Mouse (Mus musculus) midbrain, postnatal 0 days (tissue): ENCODE data around the gene Akap13. TPM values are rescaled to one million over a fixed set of nuclear protein-coding genes. Genes with fewer than 3 reads are reported as not detected.

ENCODE experiments used
- ATAC-seq: fragments of 200-750 bp; cut with Nextera tagmentation; 2 replicates; pipeline ENCODE4 v1.8.0; 2017; ENCODE audit warnings: moderate number of reproducible peaks, mild to moderate bottlenecking, moderate TSS enrichment, moderate library complexity; ENCODE audit not compliant: low FRiP score
- DNase-seq: peaks from one replicate; pipeline ENCODE4 v3.0.0-alpha.2; 2015; ENCODE audit warnings: low spot score
- H3K27ac ChIP-seq: fragments of 300-500 bp; sonication (generic); 2 replicates; pipeline ENCODE4 v1.5.1; 2014; ENCODE audit warnings: low read depth, mild to moderate bottlenecking, low read length, mixed read lengths
- H3K27me3 ChIP-seq: fragments of 300-500 bp; sonication (generic); 2 replicates; pipeline ENCODE4 v1.6.1; 2014; ENCODE audit warnings: low read length, control low read depth, mixed read lengths; ENCODE audit not compliant: insufficient read depth
- H3K36me3 ChIP-seq: fragments of 300-500 bp; sonication (generic); 2 replicates; pipeline ENCODE4 v1.6.1; 2014; ENCODE audit warnings: low read length, control low read depth, mixed read lengths; ENCODE audit not compliant: insufficient read depth
- H3K4me1 ChIP-seq: fragments of 300-500 bp; sonication (generic); 2 replicates; pipeline ENCODE4 v1.6.1; 2014; ENCODE audit warnings: mild to moderate bottlenecking, control low read depth, antibody characterized with exemption, low read length, mixed read lengths; ENCODE audit not compliant: insufficient read depth
- H3K4me2 ChIP-seq: fragments of 300-500 bp; sonication (generic); 2 replicates; pipeline ENCODE4 v1.6.1; 2014; ENCODE audit warnings: low read depth, mild to moderate bottlenecking, low read length, mixed read lengths; ENCODE audit not compliant: poor library complexity, severe bottlenecking
- H3K4me3 ChIP-seq: fragments of 300-500 bp; sonication (generic); 2 replicates; pipeline ENCODE4 v1.5.1; 2014; ENCODE audit warnings: low read depth, mild to moderate bottlenecking, low read length, moderate library complexity
- H3K9ac ChIP-seq: fragments of 300-500 bp; sonication (generic); replicated peaks from 2 replicates; pipeline ENCODE4 v1.6.1; 2014; ENCODE audit warnings: mild to moderate bottlenecking, low read length, moderate library complexity, mixed read lengths; ENCODE audit not compliant: poor library complexity, severe bottlenecking
- H3K9me3 ChIP-seq: fragments of 300-500 bp; sonication (generic); 2 replicates; pipeline ENCODE4 v1.6.1; 2016; ENCODE audit warnings: low read length, control low read depth
- CTCF ChIP-seq: IDR thresholded peaks from 2 replicates; pipeline ENCODE4 v1.5.1; 2016; ENCODE audit warnings: antibody characterized with exemption, mild to moderate bottlenecking
- WGBS: fragments of 180-500 bp; shearing (Covaris S2); extraction: QIAGEN DNeasy Blood & Tissue Kit; methylation state at CpG from one replicate; pipeline ENCODE4 v1.1.7; 2014; 5-methylcytosine and 5-hydroxymethylcytosine counted together
- polyA plus RNA-seq: library from polyadenylated mRNA; unstranded; fragments of >200 nt; fragmentation: Nextera tagmentation; extraction: Ambion mirVana; gene quantifications from 2 replicates; pipeline ENCODE4 v1.2.1, GENCODE M21; 2015
- total RNA-seq: library from RNA; depleted of rRNA; stranded (reverse); fragments of >200 nt; gene quantifications from 2 replicates; pipeline ENCODE4 v1.2.3, GENCODE M21; 2014

Gene Akap13
- total and polyA plus RNA-seq, 2 experiments from 2014 or later: 11.7 to 24.6 TPM

DNA sequence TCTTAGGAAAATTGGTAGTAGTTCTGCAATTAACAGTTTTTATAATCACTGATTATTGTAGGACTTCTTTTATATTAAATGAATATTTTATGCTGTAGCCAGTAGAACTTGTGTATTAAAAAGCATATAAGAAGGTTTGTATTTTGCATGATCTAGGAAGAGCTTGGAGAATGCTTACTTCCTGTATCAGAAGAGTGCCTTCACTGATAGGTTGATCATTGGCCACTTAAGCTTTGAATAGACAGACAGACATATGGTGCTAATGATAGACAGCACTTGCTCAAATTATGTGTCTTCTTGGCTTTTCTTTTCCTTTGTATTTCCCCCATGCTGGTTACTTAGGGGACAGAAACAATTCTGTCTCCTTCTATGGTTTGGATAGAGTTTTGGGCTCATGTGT, 139.9 kb downstream of the Akap13 start:
- Histone ChIP-seq H3K4me3 (no peak overlapping the region), H3K4me1 (no peaks in the 10 kb centered on the region), H3K27me3 (no peaks in the 10 kb centered on the region), H3K9me3 (no peaks in the 10 kb centered on the region), H3K9ac (no peak overlapping the region), H3K4me2 (no peak overlapping the region), H3K27ac (no peak overlapping the region), H3K36me3 (no peaks in the 10 kb centered on the region)
- TF ChIP-seq CTCF: no peak
- ATAC-seq: no peak
- no peak for DNase-seq

DNA sequence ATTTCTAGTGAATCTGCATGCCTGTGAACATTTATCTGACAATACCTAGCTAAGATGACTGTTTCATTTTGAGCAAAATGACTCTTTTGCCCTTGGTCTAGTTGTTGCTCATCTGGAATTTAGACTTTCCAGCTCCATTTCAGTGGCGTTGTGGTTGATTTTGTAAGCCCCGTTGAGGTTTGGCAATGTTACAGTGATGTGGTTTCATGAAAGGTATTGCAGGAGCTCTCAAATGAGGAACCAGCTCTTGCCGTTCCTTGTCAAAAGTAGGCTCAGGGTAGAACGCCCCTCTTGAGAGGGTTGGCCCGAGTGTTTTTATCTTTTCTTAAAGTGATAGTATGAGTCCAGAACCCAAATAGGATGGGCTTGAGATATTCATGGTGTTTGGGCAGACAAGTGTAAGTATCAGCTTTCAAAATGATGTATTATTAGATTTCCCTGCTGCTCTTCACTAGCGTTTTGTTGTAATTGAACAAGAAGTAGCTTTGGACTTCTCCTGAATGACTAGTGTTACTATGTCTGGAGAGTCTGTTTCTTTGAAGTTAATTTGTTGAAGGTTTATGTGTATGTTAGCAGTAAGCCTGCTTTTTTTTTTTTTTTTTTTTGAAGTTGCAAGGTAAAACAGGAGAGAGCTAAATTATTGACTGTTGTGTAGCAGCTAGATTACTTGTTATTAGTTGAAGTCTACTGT, 140.9 kb downstream of the Akap13 start:
- Histone ChIP-seq H3K9ac (no peak overlapping the region), H3K4me3 (no peak overlapping the region), H3K27ac (no peak overlapping the region), H3K4me1 (no peaks in the 10 kb centered on the region), H3K9me3 (no peaks in the 10 kb centered on the region), H3K4me2 (no peak overlapping the region), H3K27me3 (no peaks in the 10 kb centered on the region), H3K36me3 (no peaks in the 10 kb centered on the region)
- ATAC-seq: no peak
- DNase-seq: no peak
- 85% methylated on average over 6 of the region's 6 CpGs for WGBS
- no peak for TF ChIP-seq CTCF

GRCm38 (mm10) chr7:75597840-75598239, 142.5 kb downstream of the Akap13 start:
- DNase-seq (no peak), ATAC-seq (no peak)
- no peak for TF ChIP-seq CTCF
- Histone ChIP-seq H3K9ac (no peak overlapping the region), H3K4me1 (no peaks in the 10 kb centered on the region), H3K27ac (no peak overlapping the region), H3K4me3 (no peak overlapping the region), H3K36me3 (no peaks in the 10 kb centered on the region), H3K4me2 (no peak overlapping the region), H3K27me3 (no peaks in the 10 kb centered on the region), H3K9me3 (no peaks in the 10 kb centered on the region)
- 89% methylated on average over 2 of the region's 2 CpGs for WGBS

- Histone ChIP-seq H3K4me1 (no peaks in the 10 kb centered on the region), H3K4me2 (no peak overlapping the region), H3K27me3 (no peaks in the 10 kb centered on the region), H3K27ac (no peak overlapping the region), H3K9ac (no peak overlapping the region), H3K4me3 (no peak overlapping the region), H3K36me3 (no peaks in the 10 kb centered on the region), H3K9me3 (no peaks in the 10 kb centered on the region)
- WGBS: 94% methylated on average over 6 of the region's 6 CpGs
- no peak for TF ChIP-seq CTCF
- DNase-seq: no peak
- no peak for ATAC-seq
Measured at GRCm38 (mm10) chr7:75600360-75601075, 145.2 kb downstream of the Akap13 start.

GRCm38 (mm10) chr7:75607248-75607647, 151.9 kb downstream of the Akap13 start:
- H3K36me3 ChIP-seq: no peaks in the 10 kb centered on the region
- H3K27me3 ChIP-seq: no peaks in the 10 kb centered on the region
- no peak overlapping the region for H3K4me2 ChIP-seq
- no peak overlapping the region for H3K27ac ChIP-seq
- ATAC-seq (no peak), DNase-seq (no peak)
- no peaks in the 10 kb centered on the region for H3K4me1 ChIP-seq
- H3K9me3 ChIP-seq: no peaks in the 10 kb centered on the region
- no peak for TF ChIP-seq CTCF
- no peak overlapping the region for H3K4me3 ChIP-seq
- 89% methylated on average over 3 of the region's 3 CpGs for WGBS
- H3K9ac ChIP-seq: no peak overlapping the region

- no peaks in the 10 kb centered on the region for H3K36me3 ChIP-seq
Measured at GRCm38 (mm10) chr7:75608716-75609115, 153.4 kb downstream of the Akap13 start.

More at GRCm38 (mm10) chr7:75608716-75609115, 153.4 kb downstream of the Akap13 start:
- ATAC-seq (no peak), DNase-seq (no peak)
- Histone ChIP-seq H3K9me3 (no peaks in the 10 kb centered on the region), H3K9ac (no peak overlapping the region), H3K27me3 (no peaks in the 10 kb centered on the region), H3K27ac (no peak overlapping the region), H3K4me1 (no peaks in the 10 kb centered on the region), H3K4me3 (no peak overlapping the region), H3K4me2 (no peak overlapping the region)
- TF ChIP-seq CTCF: no peak
- WGBS: 88% methylated on average over 5 of the region's 5 CpGs
